Mouse (Mus musculus) midbrain, postnatal 0 days (tissue): Measurements from ENCODE around the gene Shld2. TPM values are rescaled to one million over a fixed set of nuclear protein-coding genes. Genes with fewer than 3 reads are reported as not detected.

Source experiments
- ATAC-seq: fragments of 200-750 bp; cut with Nextera tagmentation; 2 replicates; pipeline ENCODE4 v1.8.0; 2017; ENCODE audit warnings: moderate number of reproducible peaks, mild to moderate bottlenecking, moderate TSS enrichment, moderate library complexity; ENCODE audit not compliant: low FRiP score
- DNase-seq: peaks from one replicate; pipeline ENCODE4 v3.0.0-alpha.2; 2015; ENCODE audit warnings: low spot score
- H3K27ac ChIP-seq: fragments of 300-500 bp; sonication (generic); 2 replicates; pipeline ENCODE4 v1.5.1; 2014; ENCODE audit warnings: low read depth, mild to moderate bottlenecking, low read length, mixed read lengths
- H3K27me3 ChIP-seq: fragments of 300-500 bp; sonication (generic); 2 replicates; pipeline ENCODE4 v1.6.1; 2014; ENCODE audit warnings: low read length, control low read depth, mixed read lengths; ENCODE audit not compliant: insufficient read depth
- H3K36me3 ChIP-seq: fragments of 300-500 bp; sonication (generic); 2 replicates; pipeline ENCODE4 v1.6.1; 2014; ENCODE audit warnings: low read length, control low read depth, mixed read lengths; ENCODE audit not compliant: insufficient read depth
- H3K4me1 ChIP-seq: fragments of 300-500 bp; sonication (generic); 2 replicates; pipeline ENCODE4 v1.6.1; 2014; ENCODE audit warnings: mild to moderate bottlenecking, control low read depth, antibody characterized with exemption, low read length, mixed read lengths; ENCODE audit not compliant: insufficient read depth
- H3K4me2 ChIP-seq: fragments of 300-500 bp; sonication (generic); 2 replicates; pipeline ENCODE4 v1.6.1; 2014; ENCODE audit warnings: low read depth, mild to moderate bottlenecking, low read length, mixed read lengths; ENCODE audit not compliant: poor library complexity, severe bottlenecking
- H3K4me3 ChIP-seq: fragments of 300-500 bp; sonication (generic); 2 replicates; pipeline ENCODE4 v1.5.1; 2014; ENCODE audit warnings: low read depth, mild to moderate bottlenecking, low read length, moderate library complexity
- H3K9ac ChIP-seq: fragments of 300-500 bp; sonication (generic); replicated peaks from 2 replicates; pipeline ENCODE4 v1.6.1; 2014; ENCODE audit warnings: mild to moderate bottlenecking, low read length, moderate library complexity, mixed read lengths; ENCODE audit not compliant: poor library complexity, severe bottlenecking
- H3K9me3 ChIP-seq: fragments of 300-500 bp; sonication (generic); 2 replicates; pipeline ENCODE4 v1.6.1; 2016; ENCODE audit warnings: low read length, control low read depth
- CTCF ChIP-seq: IDR thresholded peaks from 2 replicates; pipeline ENCODE4 v1.5.1; 2016; ENCODE audit warnings: antibody characterized with exemption, mild to moderate bottlenecking
- WGBS: fragments of 180-500 bp; shearing (Covaris S2); extraction: QIAGEN DNeasy Blood & Tissue Kit; methylation state at CpG from one replicate; pipeline ENCODE4 v1.1.7; 2014; 5-methylcytosine and 5-hydroxymethylcytosine counted together
- polyA plus RNA-seq: library from polyadenylated mRNA; unstranded; fragments of >200 nt; fragmentation: Nextera tagmentation; extraction: Ambion mirVana; gene quantifications from 2 replicates; pipeline ENCODE4 v1.2.1, GENCODE M21; 2015
- total RNA-seq: library from RNA; depleted of rRNA; stranded (reverse); fragments of >200 nt; gene quantifications from 2 replicates; pipeline ENCODE4 v1.2.3, GENCODE M21; 2014

Shld2 gene
- total and polyA plus RNA-seq, 2 experiments from 2014 or later, result 6.4 to 8.5 TPM

- TF ChIP-seq CTCF, result no peak
- Histone ChIP-seq H3K4me1 (no peaks in the 10 kb centered on the region), H3K36me3 (no peaks in the 10 kb centered on the region), H3K27ac (no peak overlapping the region), H3K27me3 (no peaks in the 10 kb centered on the region), H3K9me3 (no peaks in the 10 kb centered on the region), H3K9ac (no peak overlapping the region), H3K4me3 (no peak overlapping the region), H3K4me2 (no peak overlapping the region)
- DNase-seq (no peak), ATAC-seq (no peak)
- WGBS, result 84% methylated on average over 6 of the region's 6 CpGs
Measured at GRCm38 (mm10) chr14:34240676-34241075, 69.6 kb downstream of the Shld2 start.

GRCm38 (mm10) chr14:34240263-34240662 lies 70.0 kb downstream of the Shld2 start:
- DNase-seq (no peak), ATAC-seq (no peak)
- Histone ChIP-seq H3K27me3 (no peaks in the 10 kb centered on the region), H3K36me3 (no peaks in the 10 kb centered on the region), H3K9me3 (no peaks in the 10 kb centered on the region), H3K4me2 (no peak overlapping the region), H3K27ac (no peak overlapping the region), H3K9ac (no peak overlapping the region), H3K4me3 (no peak overlapping the region), H3K4me1 (no peaks in the 10 kb centered on the region)
- WGBS, result 86% methylated on average over 10 of the region's 10 CpGs
- TF ChIP-seq CTCF, result no peak

GRCm38 (mm10) chr14:34234630-34235380 lies 75.5 kb downstream of the Shld2 start:
- no peaks in the 10 kb centered on the region for H3K27me3 ChIP-seq
- H3K4me1 ChIP-seq, result peaks cover 4% of the 10 kb centered on the region; the same call in 1 of the 2 replicates
- TF ChIP-seq CTCF, result peak; percentile 95
- H3K27ac ChIP-seq, result no peak overlapping the region
- peak overlapping the region; percentile 74 for H3K4me2 ChIP-seq
- peak overlapping the region; percentile 30 for H3K4me3 ChIP-seq
- H3K9ac ChIP-seq, result peak overlapping the region; percentile 25
- H3K36me3 ChIP-seq, result no peaks in the 10 kb centered on the region
- DNase-seq, result peak; percentile 91
- H3K9me3 ChIP-seq, result no peaks in the 10 kb centered on the region
- ATAC-seq, result peak; percentile 94
- 2% methylated on average over 16 of the region's 16 CpGs for WGBS

GRCm38 (mm10) chr14:34233846-34234245 lies 76.4 kb downstream of the Shld2 start:
- no peak overlapping the region for H3K9ac ChIP-seq
- no peak for ATAC-seq
- no peaks in the 10 kb centered on the region for H3K27me3 ChIP-seq
- no peak overlapping the region for H3K4me3 ChIP-seq
- H3K4me2 ChIP-seq, result no peak overlapping the region
- peaks cover 4% of the 10 kb centered on the region; the same call in 1 of the 2 replicates for H3K4me1 ChIP-seq
- no peak for DNase-seq
- 66% methylated on average over 4 of the region's 4 CpGs for WGBS
- no peaks in the 10 kb centered on the region for H3K9me3 ChIP-seq
- no peak overlapping the region for H3K27ac ChIP-seq
- no peak for TF ChIP-seq CTCF
- no peaks in the 10 kb centered on the region for H3K36me3 ChIP-seq

- Histone ChIP-seq H3K36me3 (no peaks in the 10 kb centered on the region), H3K27me3 (no peaks in the 10 kb centered on the region), H3K9me3 (no peaks in the 10 kb centered on the region), H3K4me2 (no peak overlapping the region), H3K4me1 (peaks cover 4% of the 10 kb centered on the region; the same call in 1 of the 2 replicates), H3K4me3 (no peak overlapping the region), H3K27ac (no peak overlapping the region), H3K9ac (no peak overlapping the region)
- TF ChIP-seq CTCF, result no peak
- ATAC-seq (no peak), DNase-seq (peak; percentile 37)
- WGBS, result 86% methylated on average over 9 of the region's 9 CpGs
Measured at GRCm38 (mm10) chr14:34232866-34233680, 77.2 kb downstream of the Shld2 start.

GRCm38 (mm10) chr14:34232340-34232739 lies 78.0 kb downstream of the Shld2 start:
- Histone ChIP-seq H3K4me3 (no peak overlapping the region), H3K4me1 (peaks cover 4% of the 10 kb centered on the region; the same call in 1 of the 2 replicates), H3K36me3 (no peaks in the 10 kb centered on the region), H3K27me3 (no peaks in the 10 kb centered on the region), H3K9ac (no peak overlapping the region), H3K4me2 (no peak overlapping the region), H3K27ac (no peak overlapping the region), H3K9me3 (no peaks in the 10 kb centered on the region)
- ATAC-seq, result no peak
- WGBS, result 44% methylated on average over 7 of the region's 7 CpGs
- no peak for DNase-seq
- no peak for TF ChIP-seq CTCF
